Mouse (Mus musculus) mature B cell (primary cell): ENCODE results near the gene St3gal5.

Experiments
- in situ Hi-C: fragments of 300-500 bp; cut with MboI; formaldehyde crosslinking; loops from 2 replicates; pipeline ENCODE4 v1.14.3; 2019

Gene St3gal5

GRCm38 (mm10) chr6:72098021-72098655 is 746 bp downstream of the St3gal5 start:
- in situ Hi-C loops, result no loop called here

GRCm38 (mm10) chr6:72098691-72099090 is 1.3 kb downstream of the St3gal5 start:
- in situ Hi-C loops, result no loop called here

- in situ Hi-C loops, result no loop called here
Observed at GRCm38 (mm10) chr6:72099281-72099680, 1.9 kb downstream of the St3gal5 start.

DNA sequence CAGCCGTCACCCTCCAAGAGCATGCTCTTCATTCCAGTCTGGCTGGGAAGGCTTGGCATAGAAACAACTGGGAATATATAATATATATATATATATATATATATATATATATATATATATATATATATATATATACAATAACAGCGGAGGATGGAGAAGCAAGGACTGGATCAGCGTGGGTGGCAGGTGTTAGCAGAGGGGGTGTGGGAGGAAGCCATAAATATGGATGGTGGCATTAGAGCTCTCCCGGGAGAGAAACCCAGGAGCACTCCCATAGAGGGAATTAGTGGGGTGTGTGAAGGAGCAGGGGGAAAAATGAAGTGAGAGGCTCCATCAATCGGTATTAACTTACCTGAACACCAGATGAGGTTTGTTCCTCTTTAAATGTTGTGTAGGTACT is 2.8 kb downstream of the St3gal5 start:
- in situ Hi-C loops, result no loop called here

DNA sequence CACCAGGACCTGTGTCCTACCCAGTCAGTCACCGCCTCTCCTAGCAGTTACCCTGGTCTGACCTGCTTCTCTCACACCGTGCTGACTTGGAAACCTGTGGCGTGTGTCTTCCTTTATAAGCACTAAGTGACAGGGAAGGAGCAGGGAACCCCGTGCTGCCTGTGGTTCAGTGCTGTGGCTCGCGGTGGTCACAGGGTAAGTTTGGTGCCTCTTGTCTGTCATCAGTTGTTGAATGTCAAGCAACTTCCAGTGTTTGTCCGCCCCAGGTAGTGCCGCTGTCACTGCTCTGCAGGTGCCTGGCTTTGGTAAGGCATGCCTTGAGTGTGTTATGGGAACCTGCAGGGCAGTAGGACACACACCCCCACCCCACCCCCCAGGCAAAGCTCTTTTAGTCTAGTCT is 3.5 kb downstream of the St3gal5 start:
- in situ Hi-C loops, result no loop called here

DNA sequence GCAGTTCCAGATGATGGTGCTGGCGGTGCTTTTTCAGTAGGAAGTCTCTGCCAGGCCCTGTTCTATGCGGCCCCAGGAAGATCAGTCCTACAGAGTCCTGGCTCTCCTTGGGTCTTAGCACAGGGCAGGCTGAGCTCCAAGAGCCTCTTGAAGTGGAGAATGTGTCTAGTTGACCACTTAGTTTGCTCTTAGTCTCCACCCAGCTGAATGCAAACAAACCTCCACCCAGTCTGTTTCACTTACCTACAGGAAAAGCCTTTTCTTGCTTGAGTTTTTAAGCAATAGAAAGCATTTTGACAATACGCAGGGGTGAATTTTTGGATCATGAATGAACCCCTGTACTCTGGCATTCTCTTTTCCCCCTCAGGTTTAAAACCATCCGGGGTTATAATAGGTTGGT is 4.0 kb downstream of the St3gal5 start:
- in situ Hi-C loops, result no loop called here

GRCm38 (mm10) chr6:72102066-72102465 is 4.7 kb downstream of the St3gal5 start:
- in situ Hi-C loops, result no loop called here

GRCm38 (mm10) chr6:72104534-72104933 is 7.1 kb downstream of the St3gal5 start:
- in situ Hi-C loops, result no loop called here

- in situ Hi-C loops, result no loop called here
Observed at GRCm38 (mm10) chr6:72108941-72109892, 11.8 kb downstream of the St3gal5 start.

- in situ Hi-C loops, result no loop called here
Observed at GRCm38 (mm10) chr6:72110577-72110976, 13.2 kb downstream of the St3gal5 start.

GRCm38 (mm10) chr6:72112575-72112974 is 15.2 kb downstream of the St3gal5 start:
- in situ Hi-C loops, result no loop called here

DNA sequence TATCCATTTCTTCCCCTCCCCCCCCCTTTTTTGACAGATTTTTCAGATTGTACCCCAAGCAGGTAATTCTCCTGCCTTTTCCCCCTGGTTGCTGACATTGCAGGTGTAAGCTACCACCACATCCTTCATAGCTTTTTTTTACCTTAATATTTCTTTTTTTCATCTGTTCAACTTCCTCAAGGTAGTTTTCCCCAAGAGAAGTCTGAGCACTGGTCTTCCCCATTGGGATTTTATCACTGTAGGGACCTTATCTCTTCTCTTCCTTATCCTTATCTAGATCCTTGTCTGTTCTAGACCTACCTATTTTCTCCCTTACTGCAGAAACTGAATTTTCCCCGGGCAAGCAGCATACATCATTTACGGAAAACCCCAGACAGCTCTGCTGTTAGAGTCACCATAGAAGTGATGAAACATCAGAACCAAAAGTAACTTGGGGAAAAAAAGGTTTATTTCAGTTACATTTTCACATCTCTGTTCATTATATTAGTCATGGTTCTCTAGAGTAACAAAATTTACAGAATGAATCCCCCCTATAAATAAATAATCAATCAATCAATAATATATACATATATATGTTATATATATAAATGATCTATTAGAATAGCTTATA is 15.8 kb downstream of the St3gal5 start:
- in situ Hi-C loops, result no loop called here

DNA sequence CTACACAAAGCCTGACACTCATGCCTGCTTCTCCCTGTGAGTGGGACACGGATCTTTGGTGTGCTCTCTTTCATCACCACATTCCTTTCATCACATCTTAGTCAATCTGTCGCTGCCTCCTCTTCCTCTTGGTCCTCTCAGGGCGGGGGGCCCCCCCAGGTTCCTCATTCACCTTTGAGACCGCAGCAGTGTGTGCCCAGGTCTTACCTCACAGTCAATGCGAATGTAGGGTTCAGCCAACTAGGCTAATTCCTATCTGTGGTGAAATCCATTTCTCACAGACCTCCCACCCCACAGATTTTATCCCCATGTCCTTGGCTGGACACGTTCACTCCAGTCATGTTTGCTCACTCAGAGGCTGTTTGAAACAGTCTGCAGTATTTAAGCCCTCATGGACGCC is 17.5 kb downstream of the St3gal5 start:
- in situ Hi-C loops, result no loop called here

DNA sequence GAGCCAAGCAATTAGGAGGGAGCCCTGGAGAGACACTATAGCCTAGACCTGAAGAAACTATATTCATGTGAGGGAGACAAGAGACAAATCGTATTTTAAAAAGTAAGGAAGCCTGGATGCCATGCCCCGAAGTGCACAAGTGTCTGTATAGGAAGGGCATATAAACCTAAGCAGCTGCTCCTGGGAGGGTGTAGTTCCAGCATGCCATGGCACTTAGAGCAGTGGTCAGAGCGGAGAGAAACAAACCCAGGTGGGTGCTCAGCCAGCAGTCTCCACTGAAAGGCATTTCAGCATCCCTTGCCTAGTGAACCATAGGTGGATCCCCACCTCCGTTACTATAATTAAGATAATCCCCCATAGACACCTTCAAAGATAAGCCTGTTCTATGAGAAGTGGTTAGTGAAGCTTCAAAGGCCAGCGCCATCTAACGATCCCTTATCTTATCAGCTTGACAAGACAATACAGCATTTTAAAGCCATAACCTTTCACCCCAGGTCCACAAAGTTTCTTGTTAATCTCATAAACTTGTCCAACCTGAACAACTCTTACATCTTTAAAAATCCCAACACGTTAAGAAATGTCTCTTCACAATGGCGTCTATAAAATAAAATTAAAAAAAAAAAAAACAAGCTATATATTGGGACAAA is 20.1 kb downstream of the St3gal5 start:
- in situ Hi-C loops, result no loop called here

DNA sequence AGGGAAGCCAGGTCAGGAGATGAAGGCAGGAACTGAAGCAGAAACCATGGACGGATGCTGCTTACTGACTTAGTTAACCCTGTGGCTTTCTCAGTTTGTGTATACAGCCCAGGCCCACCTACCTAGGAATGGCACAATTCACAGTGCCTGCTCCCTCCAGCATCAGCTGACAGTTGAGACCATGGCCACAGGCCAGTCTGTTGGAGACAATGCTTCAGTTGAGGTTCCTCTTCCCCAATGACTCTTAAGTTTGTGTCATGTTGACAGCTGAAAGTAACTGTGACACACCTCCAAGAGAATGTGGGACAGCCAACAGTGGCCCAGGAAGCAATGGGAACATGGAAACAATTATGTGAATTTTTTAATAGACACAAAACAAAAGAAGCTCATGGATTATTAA is 22.5 kb downstream of the St3gal5 start:
- in situ Hi-C loops, result no loop called here

GRCm38 (mm10) chr6:72121301-72121700 is 23.9 kb downstream of the St3gal5 start:
- in situ Hi-C loops, result no loop called here

DNA sequence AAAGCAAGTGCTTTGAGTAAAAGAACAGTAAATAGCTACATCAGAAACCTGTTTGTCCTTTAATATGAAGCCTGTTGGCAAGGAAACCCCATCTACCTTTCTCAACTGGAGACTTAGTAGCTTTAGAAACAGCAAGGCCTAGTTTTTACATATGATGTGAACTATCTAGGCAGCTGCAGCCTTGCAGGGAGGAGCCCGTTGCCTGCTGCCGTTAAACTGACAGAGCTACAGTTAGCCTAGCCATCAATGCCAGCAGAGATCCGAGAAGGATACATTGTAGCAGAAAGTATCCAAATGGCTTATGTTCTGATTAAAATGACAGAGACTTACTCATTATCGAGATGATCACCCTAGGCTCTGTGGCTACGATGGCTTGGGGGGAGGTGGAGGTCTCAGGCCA is 25.1 kb downstream of the St3gal5 start:
- in situ Hi-C loops, result no loop called here

- in situ Hi-C loops, result no loop called here
Observed at GRCm38 (mm10) chr6:72124315-72125103, 27.1 kb downstream of the St3gal5 start.

DNA sequence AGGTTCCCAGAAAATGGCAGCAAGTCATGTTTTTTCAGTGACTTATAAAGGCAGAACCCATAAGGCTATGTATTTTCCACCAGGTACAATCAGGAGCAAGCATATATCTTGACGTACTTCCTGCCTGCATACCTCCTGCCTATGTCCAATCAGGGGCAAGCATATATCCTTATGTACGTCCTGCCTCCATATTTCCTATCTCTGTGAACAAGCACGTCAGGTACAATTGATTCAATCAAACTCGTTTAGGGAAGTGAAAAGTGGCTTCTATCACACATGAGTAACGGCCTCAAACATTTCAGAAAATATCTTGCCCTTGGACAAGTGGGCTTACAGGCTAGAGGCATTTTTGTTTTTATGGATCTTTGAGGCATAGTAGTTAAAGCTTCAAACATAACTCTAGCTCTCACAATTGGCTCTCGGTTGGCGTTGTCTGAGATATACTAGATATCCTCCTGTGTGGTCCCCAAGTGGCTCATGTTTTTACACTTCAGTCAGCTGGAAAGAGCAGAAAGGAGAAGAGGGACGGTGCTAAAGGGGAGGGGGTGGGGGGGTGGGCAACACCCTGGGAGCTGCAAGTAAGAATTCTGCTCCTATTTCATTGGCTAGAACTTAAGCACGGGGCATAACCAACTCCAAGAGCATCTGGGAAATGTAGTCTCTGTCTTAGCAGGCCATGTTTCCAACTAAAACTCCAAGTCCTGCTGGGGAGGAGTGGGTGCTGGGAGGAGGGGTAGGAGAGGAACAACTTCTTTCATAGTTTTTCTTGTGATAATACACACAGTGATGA is 28.9 kb downstream of the St3gal5 start:
- in situ Hi-C loops, result no loop called here

GRCm38 (mm10) chr6:72130056-72130455 is 32.7 kb downstream of the St3gal5 start:
- in situ Hi-C loops, result no loop called here
